ENCODE assay signal across 21 mouse cellular contexts in genomic region chr9:63348146-63348545, GRCm38 (mm10).
DNase-seq lines count a peak whose midpoint lies in the region; ATAC-seq lines count a peak whose summit lies in the region.
"Had no signal": no experiment of that assay in that cellular context is flagged by ENCODE, and none has a peak within 500 bp of the region (broad histone marks: within the 10 kb centered on the region; RNA-seq: fewer than 3 reads in every experiment).

No protein-coding gene starts in this region.

- peak; percentile 45; the same call in 1 of the 2 replicates for ATAC-seq in cerebellum, adult (ENCODE audit: insufficient number of reproducible peaks, low FRiP score, low TSS enrichment)
- ATAC-seq: forebrain, embryonic 13.5 days; hindbrain, embryonic 16.5 days; intestine, embryonic 15.5 days; midbrain, embryonic 16.5 days had no signal

- DNase-seq in cerebellum, postnatal 4 days (ENCODE audit: low spot score in 2 of 2): no peak
- peak; percentile 55 for DNase-seq in brain, adult 2 months (ENCODE audit: low read depth, low spot score)
- DNase-seq in cerebellum, adult 8-10 months: peak; percentile 43
- DNase-seq in cerebellum, postnatal 25 days: peak; percentile 57 to 60
- DNase-seq in spleen, postnatal 36 days (ENCODE audit: low spot score in 2 of 2): no peak
- DNase-seq in left cerebral cortex, adult 9 months (ENCODE audit: low spot score in 2 of 2): no peak
- DNase-seq: adrenal gland, adult 8-10 months; gastrocnemius, postnatal 14 days; heart, postnatal 14 days; kidney, adult 2 months; kidney, postnatal 36 days; left cerebral cortex, postnatal 4 days; liver; lung, adult 2 months; lung, postnatal 10 days; right cerebral cortex, postnatal 4 days had no signal

Comparison
In these comparisons a context has a peak if more than half of its experiments do, and no peak if none do; other contexts are left out.
1. DNase-seq: peak in brain, adult 2 months (single experiment), cerebellum, adult 8-10 months (single experiment) and cerebellum, postnatal 25 days (2 of 2); none in cerebellum, postnatal 4 days (0 of 2), spleen, postnatal 36 days (0 of 2) and left cerebral cortex, adult 9 months (0 of 2).